Mouse (Mus musculus): Measurements from ENCODE around the gene Gm45233. TPM values are rescaled to one million over a fixed set of nuclear protein-coding genes. Genes with fewer than 3 reads are reported as not detected.

Gene Gm45233
- polyA plus RNA-seq, 1 experiment = 1.8 TPM

- Histone ChIP-seq H3K36me3 (ENCODE audit: control insufficient read depth, insufficient read depth, low read length) (no peaks in the 10 kb centered on the region), H3K27ac (ENCODE audit: control insufficient read depth, insufficient read depth, low read length) (no peak overlapping the region), H3K27me3 (ENCODE audit: control insufficient read depth, insufficient read depth, low read length) (no peaks in the 10 kb centered on the region), H3K4me1 (replicated peaks; ENCODE audit: control insufficient read depth, insufficient read depth, low read length) (no peaks in the 10 kb centered on the region), H3K4me3 (ENCODE audit: control insufficient read depth, insufficient read depth, low read length) (no peak overlapping the region)
- 86% methylated on average over 14 of the region's 14 CpGs for WGBS
- no peak for DNase-seq
- TF ChIP-seq POLR2A (IDR thresholded peaks at IDR 0.05; ENCODE audit: control insufficient read depth, extremely low read depth, insufficient read depth, low read length, poor library complexity) (no peak), CTCF (IDR thresholded peaks at IDR 0.05; ENCODE audit: borderline replicate concordance, control insufficient read depth, extremely low read depth, insufficient read depth, low read length, poor library complexity) (no peak)
Observed at GRCm38 (mm10) chr7:43453599-43454355, 9.8 kb downstream of the Gm45233 start.

- H3K27ac ChIP-seq (ENCODE audit: control insufficient read depth, insufficient read depth, low read length) = no peak overlapping the region
- WGBS = 89% methylated on average over 6 of the region's 6 CpGs
- no peak overlapping the region for H3K4me3 ChIP-seq (ENCODE audit: control insufficient read depth, insufficient read depth, low read length)
- no peaks in the 10 kb centered on the region for H3K36me3 ChIP-seq (ENCODE audit: control insufficient read depth, insufficient read depth, low read length)
- H3K27me3 ChIP-seq (ENCODE audit: control insufficient read depth, insufficient read depth, low read length) = no peaks in the 10 kb centered on the region
- TF ChIP-seq CTCF (IDR thresholded peaks at IDR 0.05; ENCODE audit: borderline replicate concordance, control insufficient read depth, extremely low read depth, insufficient read depth, low read length, poor library complexity) (no peak), POLR2A (IDR thresholded peaks at IDR 0.05; ENCODE audit: control insufficient read depth, extremely low read depth, insufficient read depth, low read length, poor library complexity) (no peak)
- no peaks in the 10 kb centered on the region for H3K4me1 ChIP-seq (replicated peaks; ENCODE audit: control insufficient read depth, insufficient read depth, low read length)
- no peak for DNase-seq
Observed at GRCm38 (mm10) chr7:43454371-43454770, 10.4 kb downstream of the Gm45233 start.

- no peaks in the 10 kb centered on the region; the same call in 1 of the 2 replicates for H3K27me3 ChIP-seq (ENCODE audit: control insufficient read depth, insufficient read depth, low read length)
- WGBS = 88% methylated on average over 4 of the region's 4 CpGs
- DNase-seq = no peak
- H3K4me3 ChIP-seq (ENCODE audit: control insufficient read depth, insufficient read depth, low read length) = no peak within 1 kb of the TSS
- peaks cover 19% of the 10 kb centered on the region for H3K4me1 ChIP-seq (replicated peaks; ENCODE audit: control insufficient read depth, insufficient read depth, low read length)
- H3K27ac ChIP-seq (ENCODE audit: control insufficient read depth, insufficient read depth, low read length) = no peak within 1 kb of the TSS
- H3K36me3 ChIP-seq (ENCODE audit: control insufficient read depth, insufficient read depth, low read length) = no peaks in the 10 kb centered on the region
- no peak for TF ChIP-seq CTCF (IDR thresholded peaks at IDR 0.05; ENCODE audit: borderline replicate concordance, control insufficient read depth, extremely low read depth, insufficient read depth, low read length, poor library complexity)
- no peak for TF ChIP-seq POLR2A (IDR thresholded peaks at IDR 0.05; ENCODE audit: control insufficient read depth, extremely low read depth, insufficient read depth, low read length, poor library complexity)
Observed at GRCm38 (mm10) chr7:43462851-43463250, 18.9 kb downstream of the Gm45233 start, which contains the start of gene Vsig10l. Vsig10l (plus strand) TSS chr7:43463151.

- no peak overlapping the region for H3K4me3 ChIP-seq (ENCODE audit: control insufficient read depth, insufficient read depth, low read length)
- 93% methylated on average over 7 of the region's 7 CpGs for WGBS
- H3K36me3 ChIP-seq (ENCODE audit: control insufficient read depth, insufficient read depth, low read length) = no peaks in the 10 kb centered on the region
- no peak overlapping the region for H3K27ac ChIP-seq (ENCODE audit: control insufficient read depth, insufficient read depth, low read length)
- H3K27me3 ChIP-seq (ENCODE audit: control insufficient read depth, insufficient read depth, low read length) = no peaks in the 10 kb centered on the region; the same call in 1 of the 2 replicates
- DNase-seq = no peak
- H3K4me1 ChIP-seq (replicated peaks; ENCODE audit: control insufficient read depth, insufficient read depth, low read length) = peaks cover 19% of the 10 kb centered on the region
- TF ChIP-seq CTCF (IDR thresholded peaks at IDR 0.05; ENCODE audit: borderline replicate concordance, control insufficient read depth, extremely low read depth, insufficient read depth, low read length, poor library complexity) = no peak
- TF ChIP-seq POLR2A (IDR thresholded peaks at IDR 0.05; ENCODE audit: control insufficient read depth, extremely low read depth, insufficient read depth, low read length, poor library complexity) = no peak
Observed at GRCm38 (mm10) chr7:43463976-43464375, 20.0 kb downstream of the Gm45233 start.

- H3K4me1 ChIP-seq (replicated peaks; ENCODE audit: control insufficient read depth, insufficient read depth, low read length) = peaks cover 19% of the 10 kb centered on the region
- no peaks in the 10 kb centered on the region for H3K36me3 ChIP-seq (ENCODE audit: control insufficient read depth, insufficient read depth, low read length)
- DNase-seq = no peak
- 11% methylated on average over 35 of the region's 35 CpGs for WGBS
- H3K27ac ChIP-seq (ENCODE audit: control insufficient read depth, insufficient read depth, low read length) = no peak overlapping the region
- peak overlapping the region; percentile 43 for H3K4me3 ChIP-seq (ENCODE audit: control insufficient read depth, insufficient read depth, low read length)
- no peaks in the 10 kb centered on the region; the same call in 1 of the 2 replicates for H3K27me3 ChIP-seq (ENCODE audit: control insufficient read depth, insufficient read depth, low read length)
- TF ChIP-seq CTCF (IDR thresholded peaks at IDR 0.05; ENCODE audit: borderline replicate concordance, control insufficient read depth, extremely low read depth, insufficient read depth, low read length, poor library complexity) (no peak), POLR2A (IDR thresholded peaks at IDR 0.05; ENCODE audit: control insufficient read depth, extremely low read depth, insufficient read depth, low read length, poor library complexity) (no peak)
Observed at GRCm38 (mm10) chr7:43464864-43465343, 21.0 kb downstream of the Gm45233 start.

GRCm38 (mm10) chr7:43465344-43466098 lies 21.6 kb downstream of the Gm45233 start:
- Histone ChIP-seq H3K4me1 (replicated peaks; ENCODE audit: control insufficient read depth, insufficient read depth, low read length) (peaks cover 19% of the 10 kb centered on the region), H3K27ac (ENCODE audit: control insufficient read depth, insufficient read depth, low read length) (no peak overlapping the region), H3K27me3 (ENCODE audit: control insufficient read depth, insufficient read depth, low read length) (no peaks in the 10 kb centered on the region; the same call in 1 of the 2 replicates), H3K36me3 (ENCODE audit: control insufficient read depth, insufficient read depth, low read length) (no peaks in the 10 kb centered on the region), H3K4me3 (ENCODE audit: control insufficient read depth, insufficient read depth, low read length) (peak overlapping the region; percentile 43)
- under 1% methylated on average over 33 of the region's 33 CpGs for WGBS
- TF ChIP-seq POLR2A (IDR thresholded peaks at IDR 0.05; ENCODE audit: control insufficient read depth, extremely low read depth, insufficient read depth, low read length, poor library complexity) (no peak), CTCF (IDR thresholded peaks at IDR 0.05; ENCODE audit: borderline replicate concordance, control insufficient read depth, extremely low read depth, insufficient read depth, low read length, poor library complexity) (0 out of 2 replicates have a peak, but pooled peaks have one; percentile 55)
- peak; percentile 76 for DNase-seq
